Mouse (Mus musculus) liver, embryonic 11.5 days (tissue): ENCODE results near the gene Gm16440. TPM values are rescaled to one million over a fixed set of nuclear protein-coding genes. Genes with fewer than 3 reads are reported as not detected.
"Not testable (repeated sequence)": the region's sequence is repeated elsewhere in the genome, so short reads cannot be mapped to it uniquely, and the experiment has no call there.

Experiments used
- ATAC-seq: fragments of 200-750 bp; cut with Nextera tagmentation; replicated peaks from 2 replicates; pipeline ENCODE4 v1.8.0; 2017; ENCODE audit warnings: moderate number of reproducible peaks, mild to moderate bottlenecking, moderate TSS enrichment, moderate library complexity; ENCODE audit not compliant: low FRiP score
- DNase-seq: peaks from one replicate; pipeline ENCODE4 v3.0.0-alpha.2; 2017; ENCODE audit warnings: low spot score
- H3K27ac ChIP-seq: fragments of 300-500 bp; sonication (generic); 2 replicates; pipeline ENCODE4 v1.5.1; 2014; ENCODE audit warnings: mild to moderate bottlenecking, low read depth, low read length, control low read depth
- H3K27me3 ChIP-seq: fragments of 300-500 bp; sonication (generic); replicated peaks from 2 replicates; pipeline ENCODE4 v1.6.1; 2014; ENCODE audit warnings: low read length, mixed read lengths; ENCODE audit not compliant: control insufficient read depth, insufficient read depth
- H3K36me3 ChIP-seq: fragments of 300-500 bp; sonication (generic); 2 replicates; pipeline ENCODE4 v1.6.1; 2014; ENCODE audit warnings: mild to moderate bottlenecking, low read length, moderate library complexity, mixed read lengths; ENCODE audit not compliant: control insufficient read depth, insufficient read depth
- H3K4me1 ChIP-seq: fragments of 300-500 bp; sonication (generic); replicated peaks from 2 replicates; pipeline ENCODE4 v1.6.1; 2014; ENCODE audit warnings: low read length, mixed read lengths; ENCODE audit not compliant: control insufficient read depth, insufficient read depth
- H3K4me2 ChIP-seq: fragments of 300-500 bp; sonication (generic); 2 replicates; pipeline ENCODE4 v1.6.1; 2014; ENCODE audit warnings: mild to moderate bottlenecking, control low read depth, moderate library complexity
- H3K4me3 ChIP-seq: fragments of 300-500 bp; sonication (generic); 2 replicates; pipeline ENCODE4 v1.5.1; 2014; ENCODE audit warnings: low read depth, low read length, control low read depth
- H3K9ac ChIP-seq: fragments of 300-500 bp; sonication (generic); 2 replicates; pipeline ENCODE4 v1.6.1; 2014; ENCODE audit warnings: low read depth, low read length, control low read depth
- H3K9me3 ChIP-seq: fragments of 300-500 bp; sonication (generic); 2 replicates; pipeline ENCODE4 v1.6.1; 2016; ENCODE audit warnings: low read length, inconsistent platforms, mixed read lengths; ENCODE audit not compliant: control insufficient read depth
- WGBS: fragments of 180-500 bp; shearing (Covaris S2); extraction: QIAGEN DNeasy Blood & Tissue Kit; methylation state at CpG from one replicate; pipeline ENCODE4 v1.1.7; 2014; 5-methylcytosine and 5-hydroxymethylcytosine counted together
- polyA plus RNA-seq: library from polyadenylated mRNA; unstranded; fragments of >200 nt; fragmentation: Nextera tagmentation; extraction: Ambion mirVana; gene quantifications from 2 replicates; pipeline ENCODE4 v1.2.1, GENCODE M21; 2014

Gm16440 gene
- not detected in 2 replicates for polyA plus RNA-seq

DNA sequence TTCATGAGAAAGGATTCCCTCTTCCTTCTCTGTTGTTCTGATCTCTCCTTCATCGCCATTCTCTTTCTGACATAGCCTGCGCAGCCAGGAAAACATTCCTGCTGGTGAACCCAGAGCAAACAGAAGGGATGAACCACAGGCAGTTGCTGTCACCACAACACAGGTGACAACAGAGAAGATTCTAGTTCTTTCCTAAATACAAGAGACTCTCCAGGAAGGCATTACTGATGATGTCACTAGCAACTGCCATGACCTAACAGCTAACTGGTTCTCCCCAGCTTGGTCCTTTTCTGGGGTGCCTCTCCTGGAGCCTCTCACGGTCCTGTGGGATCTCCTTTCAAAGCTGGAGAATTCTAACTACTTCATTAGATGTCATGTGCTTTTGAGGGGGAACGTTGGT lies at the start of gene Gm16440:
Gene Gm16440, minus strand, starts transcription at position 101 of the 400 bp plus-strand sequence.
- H3K4me2 ChIP-seq, ATAC-seq, H3K27me3 ChIP-seq, H3K27ac ChIP-seq, H3K36me3 ChIP-seq, H3K4me3 ChIP-seq, DNase-seq, H3K4me1 ChIP-seq, H3K9me3 ChIP-seq, H3K9ac ChIP-seq: not testable (repeated sequence)
- WGBS: 74% methylated on average over 2 of the region's 4 CpGs

- H3K4me2 ChIP-seq, H3K9me3 ChIP-seq, H3K4me3 ChIP-seq, H3K27ac ChIP-seq, ATAC-seq, H3K9ac ChIP-seq, H3K4me1 ChIP-seq, H3K36me3 ChIP-seq, DNase-seq, H3K27me3 ChIP-seq: not testable (repeated sequence)
- WGBS: 12% methylated on average over 7 of the region's 42 CpGs
These were observed 36.6 kb upstream of the Gm16440 start for GRCm38 (mm10) chr14:6426766-6427165.

GRCm38 (mm10) chr14:6426353-6426752 lies 36.2 kb upstream of the Gm16440 start:
- ATAC-seq, H3K4me1 ChIP-seq, H3K4me2 ChIP-seq, H3K27me3 ChIP-seq, H3K27ac ChIP-seq, H3K9ac ChIP-seq, H3K4me3 ChIP-seq, DNase-seq, H3K36me3 ChIP-seq, H3K9me3 ChIP-seq: not testable (repeated sequence)
- WGBS: 26% methylated on average over 18 of the region's 22 CpGs

- no CpG with 5 or more reads among the region's 2 CpGs for WGBS
- not testable (repeated sequence) for H3K4me3 ChIP-seq
These were observed 22.3 kb upstream of the Gm16440 start, which contains the start of gene Gm3591 for GRCm38 (mm10) chr14:6412382-6412781. TSS of gene Gm3591 (minus strand) at chr14:6412482.

DNA sequence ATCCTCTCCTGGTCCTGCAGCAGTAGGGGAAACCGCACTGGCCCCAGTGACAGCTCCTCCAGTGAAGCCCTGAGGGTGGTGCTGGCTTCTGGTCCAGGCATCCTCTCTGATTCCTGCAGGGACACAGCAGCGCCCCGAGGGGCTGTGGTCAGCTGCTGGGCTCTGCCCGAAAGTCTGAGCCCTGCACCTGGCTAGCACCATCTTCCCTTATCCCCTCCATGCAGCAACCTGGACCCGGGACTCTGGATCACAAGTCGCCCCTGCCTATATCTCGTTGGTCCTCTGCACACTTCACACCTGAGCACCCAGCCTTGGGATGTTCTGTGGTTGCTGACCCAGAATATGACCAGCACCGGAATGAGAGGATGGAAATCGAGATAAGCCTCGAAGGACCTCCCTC lies 46.5 kb downstream of the Gm16440 start, which contains the start of gene Gm3618:
Gene Gm3618, minus strand, starts transcription at position 101 of the 400 bp plus-strand sequence.
- H3K4me1 ChIP-seq, H3K27me3 ChIP-seq, H3K36me3 ChIP-seq, H3K9ac ChIP-seq, H3K4me2 ChIP-seq, H3K9me3 ChIP-seq, H3K27ac ChIP-seq, H3K4me3 ChIP-seq, ATAC-seq, DNase-seq: not testable (repeated sequence)
- WGBS: no CpG with 5 or more reads among the region's 10 CpGs

More at GRCm38 (mm10) chr14:6412382-6412781, 22.3 kb upstream of the Gm16440 start, which contains the start of gene Gm3591:
- H3K9me3 ChIP-seq, DNase-seq, H3K4me1 ChIP-seq, H3K27me3 ChIP-seq, H3K9ac ChIP-seq, ATAC-seq, H3K27ac ChIP-seq, H3K4me2 ChIP-seq, H3K36me3 ChIP-seq: not testable (repeated sequence)

Other genes starting within 250 kb of the Gm16440 start
- gene Gm21560, start 171.0 kb downstream of the Gm16440 start, polyA plus RNA-seq: not detected in 2 replicates
- gene Gm3411, start 103.1 kb downstream of the Gm16440 start, polyA plus RNA-seq: 0.21 and 0.25 TPM in 2 replicates
- gene Gm21103, start 85.5 kb downstream of the Gm16440 start, polyA plus RNA-seq: not detected in 2 replicates
- gene Gm3618, start 46.6 kb downstream of the Gm16440 start, polyA plus RNA-seq: not detected in 2 replicates
- gene Gm3591, start 22.2 kb upstream of the Gm16440 start, polyA plus RNA-seq: 0.44 TPM in 1 of 2 replicates, not detected in the other
- not detected in 2 replicates for gene Gm3594, start 54.3 kb upstream of the Gm16440 start, polyA plus RNA-seq
- gene Gm8356, start 147.0 kb upstream of the Gm16440 start, polyA plus RNA-seq: not detected in 2 replicates
- gene Gm3629, start 200.3 kb upstream of the Gm16440 start, polyA plus RNA-seq: 0.10 TPM in 1 of 2 replicates, not detected in the other
- gene Gm3460, start 232.1 kb upstream of the Gm16440 start, polyA plus RNA-seq: not detected in 2 replicates